Mouse (Mus musculus) kidney, postnatal 4 days (tissue): ENCODE data around the gene Acad8.
A peak's percentile ranks its signal among the peaks of the same experiment; 100 is the strongest.

Experiments used
- DNase-seq, 2 experiments: peaks; one replicate each; pipeline ENCODE4 v3.0.0; 2021; ENCODE audit warnings: mixed read lengths in 2 of 2

The Acad8 gene

GRCm38 (mm10) chr9:26978776-26979175 is 20.6 kb downstream of the Acad8 start:
- peak in 1 of 2 experiments; percentile 12 for DNase-seq

- no peak for DNase-seq
These were observed 21.6 kb downstream of the Acad8 start for GRCm38 (mm10) chr9:26977754-26978153.

- no peak for DNase-seq
These were observed 51.6 kb downstream of the Acad8 start for GRCm38 (mm10) chr9:26947790-26948189.

GRCm38 (mm10) chr9:26924146-26924545 is 75.2 kb downstream of the Acad8 start:
- DNase-seq = peak; percentile 55 to 66
